Mouse (Mus musculus) limb, embryonic 11.5 days (tissue): ENCODE data around the gene Cds2. TPM values are rescaled to one million over a fixed set of nuclear protein-coding genes. Genes with fewer than 3 reads are reported as not detected.

Experiments used
- ATAC-seq: fragments of 200-750 bp; cut with Nextera tagmentation; 2 replicates; pipeline ENCODE4 v1.8.0; 2017; ENCODE audit warnings: low read depth; ENCODE audit not compliant: insufficient number of reproducible peaks, low FRiP score, low TSS enrichment
- DNase-seq: peaks from one replicate; pipeline ENCODE4 v3.0.0-alpha.2; 2015; ENCODE audit warnings: low spot score
- H3K27ac ChIP-seq: fragments of 300-500 bp; sonication (generic); replicated peaks from 2 replicates; pipeline ENCODE4 v1.5.1; 2014; ENCODE audit warnings: low read depth, mild to moderate bottlenecking, low read length
- H3K27me3 ChIP-seq: fragments of 300-500 bp; sonication (generic); 2 replicates; pipeline ENCODE4 v1.6.1; 2014; ENCODE audit warnings: mild to moderate bottlenecking, low read length, mixed read lengths; ENCODE audit not compliant: control insufficient read depth, insufficient read depth
- H3K36me3 ChIP-seq: fragments of 300-500 bp; sonication (generic); 2 replicates; pipeline ENCODE4 v1.6.1; 2014; ENCODE audit warnings: mild to moderate bottlenecking, low read length, moderate library complexity, mixed read lengths; ENCODE audit not compliant: control insufficient read depth, insufficient read depth
- H3K4me1 ChIP-seq: fragments of 300-500 bp; sonication (generic); 2 replicates; pipeline ENCODE4 v1.6.1; 2014; ENCODE audit warnings: low read length, mixed read lengths; ENCODE audit not compliant: control insufficient read depth, insufficient read depth
- H3K4me2 ChIP-seq: fragments of 300-500 bp; sonication (generic); 2 replicates; pipeline ENCODE4 v1.6.1; 2014; ENCODE audit warnings: low read depth, mild to moderate bottlenecking, moderate library complexity; ENCODE audit not compliant: severe bottlenecking
- H3K4me3 ChIP-seq: fragments of 300-500 bp; sonication (generic); 2 replicates; pipeline ENCODE4 v1.5.1; 2014; ENCODE audit warnings: low read depth, low read length
- H3K9ac ChIP-seq: fragments of 300-500 bp; sonication (generic); 2 replicates; pipeline ENCODE4 v1.6.1; 2014; ENCODE audit warnings: mild to moderate bottlenecking, low read length
- H3K9me3 ChIP-seq: fragments of 300-500 bp; sonication (generic); 2 replicates; pipeline ENCODE4 v1.6.1; 2016; ENCODE audit warnings: low read length; ENCODE audit not compliant: control insufficient read depth
- whole genome bisulfite sequencing: fragments of 180-500 bp; shearing (Covaris S2); extraction: QIAGEN DNeasy Blood & Tissue Kit; methylation state at CpG from one replicate; pipeline ENCODE4 v1.1.7; 2014; 5-methylcytosine and 5-hydroxymethylcytosine counted together
- polyA plus RNA-seq: library from polyadenylated mRNA; unstranded; fragments of >200 nt; fragmentation: Nextera tagmentation; extraction: Ambion mirVana; gene quantifications from 2 replicates; pipeline ENCODE4 v1.2.1, GENCODE M21; 2014

Gene Cds2
- polyA plus RNA-seq, 1 experiment from 2014 or later: 27.4 TPM

GRCm38 (mm10) chr2:132272694-132273389 is 9.9 kb downstream of the Cds2 start:
- 68% methylated on average over 6 of the region's 6 CpGs for WGBS

DNA sequence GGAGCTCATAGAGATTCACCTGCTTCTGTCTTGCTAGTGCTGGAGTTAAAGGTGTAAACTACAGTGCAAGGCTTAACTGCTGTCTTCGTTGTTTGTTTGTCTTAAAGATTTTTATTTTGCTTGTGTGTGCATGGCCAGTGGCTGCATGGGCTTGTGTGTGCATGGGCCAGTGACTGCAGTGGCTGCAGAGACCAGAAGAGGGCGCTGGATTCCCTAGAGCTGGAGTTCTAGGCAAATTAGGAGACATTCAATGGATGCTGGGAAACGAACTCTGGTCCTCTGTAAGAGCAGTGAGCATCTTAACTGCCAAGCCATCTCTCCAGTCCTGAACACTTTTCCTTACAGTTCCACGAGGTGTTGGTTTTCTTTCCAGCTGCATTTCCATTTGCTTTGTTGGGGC is 12.6 kb downstream of the Cds2 start:
- no peak for ATAC-seq
- no peaks in the 10 kb centered on the region for H3K9me3 ChIP-seq
- 77% methylated on average over 4 of the region's 4 CpGs for WGBS
- H3K4me1 ChIP-seq: peaks cover 3% of the 10 kb centered on the region; the same call in 1 of the 2 replicates
- H3K36me3 ChIP-seq: no peaks in the 10 kb centered on the region
- no peak overlapping the region for H3K4me2 ChIP-seq
- no peak overlapping the region for H3K4me3 ChIP-seq
- no peak for DNase-seq
- no peak overlapping the region for H3K9ac ChIP-seq
- H3K27me3 ChIP-seq: no peaks in the 10 kb centered on the region
- no peak overlapping the region for H3K27ac ChIP-seq

More at GRCm38 (mm10) chr2:132272694-132273389, 9.9 kb downstream of the Cds2 start:
- Histone ChIP-seq H3K4me3 (no peak overlapping the region), H3K9me3 (no peaks in the 10 kb centered on the region), H3K4me1 (peaks cover 3% of the 10 kb centered on the region; the same call in 1 of the 2 replicates), H3K27me3 (no peaks in the 10 kb centered on the region), H3K4me2 (no peak overlapping the region), H3K27ac (no peak overlapping the region), H3K36me3 (no peaks in the 10 kb centered on the region), H3K9ac (no peak overlapping the region)
- ATAC-seq: no peak
- no peak for DNase-seq

DNA sequence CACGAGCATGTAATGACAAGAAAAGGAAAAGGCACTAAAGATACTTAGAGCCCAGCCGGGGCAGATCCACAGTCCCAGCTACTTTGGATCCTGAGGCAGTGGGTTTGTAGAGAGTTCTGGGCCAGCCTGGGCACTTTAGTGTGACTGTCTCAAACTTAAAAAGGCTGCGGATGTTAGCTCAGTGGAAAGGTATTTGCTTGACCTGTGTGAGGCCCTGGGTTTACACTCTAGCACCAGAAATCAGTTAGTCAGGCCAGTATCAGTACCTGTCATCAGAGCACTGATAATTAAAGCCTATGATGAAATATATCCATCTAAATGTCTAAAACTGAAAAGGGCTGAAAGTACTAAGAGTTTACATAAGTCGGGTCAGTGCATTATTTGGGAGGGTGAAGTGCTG is 13.3 kb downstream of the Cds2 start:
- Histone ChIP-seq H3K9me3 (no peaks in the 10 kb centered on the region), H3K4me1 (peaks cover 3% of the 10 kb centered on the region; the same call in 1 of the 2 replicates), H3K4me2 (no peak overlapping the region), H3K9ac (no peak overlapping the region), H3K27me3 (no peaks in the 10 kb centered on the region), H3K4me3 (no peak overlapping the region), H3K36me3 (no peaks in the 10 kb centered on the region), H3K27ac (no peak overlapping the region)
- DNase-seq (no peak), ATAC-seq (no peak)
- 89% methylated on average over 4 of the region's 4 CpGs for WGBS

GRCm38 (mm10) chr2:132278273-132278853 is 15.4 kb downstream of the Cds2 start:
- no peak overlapping the region for H3K27ac ChIP-seq
- H3K4me1 ChIP-seq: peaks cover 10% of the 10 kb centered on the region
- no peak overlapping the region for H3K9ac ChIP-seq
- H3K4me2 ChIP-seq: no peak overlapping the region
- DNase-seq (no peak), ATAC-seq (no peak)
- no peaks in the 10 kb centered on the region for H3K27me3 ChIP-seq
- no peak overlapping the region for H3K4me3 ChIP-seq
- WGBS: 78% methylated on average over 8 of the region's 8 CpGs
- no peaks in the 10 kb centered on the region for H3K36me3 ChIP-seq
- H3K9me3 ChIP-seq: no peaks in the 10 kb centered on the region

- Histone ChIP-seq H3K9ac (no peak overlapping the region), H3K27ac (no peak overlapping the region), H3K9me3 (no peaks in the 10 kb centered on the region), H3K4me2 (no peak overlapping the region), H3K27me3 (no peaks in the 10 kb centered on the region), H3K4me1 (peaks cover 10% of the 10 kb centered on the region), H3K36me3 (no peaks in the 10 kb centered on the region), H3K4me3 (no peak overlapping the region)
- 82% methylated on average over 3 of the region's 3 CpGs for WGBS
- no peak for DNase-seq
- ATAC-seq: no peak
Observed at GRCm38 (mm10) chr2:132279336-132279882, 16.5 kb downstream of the Cds2 start.

DNA sequence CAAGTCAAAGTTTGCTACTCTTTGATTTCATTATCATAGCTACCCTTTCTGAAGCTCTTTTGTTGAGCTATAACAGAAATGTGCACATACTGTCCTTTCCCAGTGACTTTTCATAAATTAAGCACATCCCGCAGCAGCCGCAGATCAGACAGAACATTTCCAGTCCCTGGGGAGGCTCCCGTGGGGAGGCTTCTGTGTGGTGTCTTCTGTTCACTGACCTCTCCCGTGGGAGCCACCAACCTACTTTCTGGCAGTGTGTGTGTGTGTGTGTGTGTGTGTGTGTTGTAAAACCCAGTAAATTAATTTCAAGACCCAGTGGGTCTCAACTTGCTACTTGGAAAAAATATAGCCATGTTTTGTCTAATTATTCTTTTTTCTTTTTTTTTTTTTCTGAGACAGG is 17.0 kb downstream of the Cds2 start:
- no peaks in the 10 kb centered on the region for H3K36me3 ChIP-seq
- no peak overlapping the region for H3K9ac ChIP-seq

GRCm38 (mm10) chr2:132280518-132281120 is 17.7 kb downstream of the Cds2 start:
- no peak for DNase-seq
- H3K36me3 ChIP-seq: no peaks in the 10 kb centered on the region
- H3K9ac ChIP-seq: no peak overlapping the region
- 93% methylated on average over 10 of the region's 10 CpGs for WGBS
- H3K27ac ChIP-seq: no peak overlapping the region
- no peaks in the 10 kb centered on the region for H3K9me3 ChIP-seq
- ATAC-seq: no peak
- peaks cover 10% of the 10 kb centered on the region for H3K4me1 ChIP-seq
- no peaks in the 10 kb centered on the region for H3K27me3 ChIP-seq
- no peak overlapping the region for H3K4me2 ChIP-seq
- no peak overlapping the region for H3K4me3 ChIP-seq

More for the DNA sequence above, 17.0 kb downstream of the Cds2 start:
- no peaks in the 10 kb centered on the region for H3K9me3 ChIP-seq
- H3K27ac ChIP-seq: no peak overlapping the region
- H3K4me1 ChIP-seq: peaks cover 10% of the 10 kb centered on the region
- H3K4me2 ChIP-seq: no peak overlapping the region
- no peak overlapping the region for H3K4me3 ChIP-seq
- ATAC-seq (no peak), DNase-seq (no peak)
- no peaks in the 10 kb centered on the region for H3K27me3 ChIP-seq
- WGBS: 83% methylated on average over 4 of the region's 4 CpGs

DNA sequence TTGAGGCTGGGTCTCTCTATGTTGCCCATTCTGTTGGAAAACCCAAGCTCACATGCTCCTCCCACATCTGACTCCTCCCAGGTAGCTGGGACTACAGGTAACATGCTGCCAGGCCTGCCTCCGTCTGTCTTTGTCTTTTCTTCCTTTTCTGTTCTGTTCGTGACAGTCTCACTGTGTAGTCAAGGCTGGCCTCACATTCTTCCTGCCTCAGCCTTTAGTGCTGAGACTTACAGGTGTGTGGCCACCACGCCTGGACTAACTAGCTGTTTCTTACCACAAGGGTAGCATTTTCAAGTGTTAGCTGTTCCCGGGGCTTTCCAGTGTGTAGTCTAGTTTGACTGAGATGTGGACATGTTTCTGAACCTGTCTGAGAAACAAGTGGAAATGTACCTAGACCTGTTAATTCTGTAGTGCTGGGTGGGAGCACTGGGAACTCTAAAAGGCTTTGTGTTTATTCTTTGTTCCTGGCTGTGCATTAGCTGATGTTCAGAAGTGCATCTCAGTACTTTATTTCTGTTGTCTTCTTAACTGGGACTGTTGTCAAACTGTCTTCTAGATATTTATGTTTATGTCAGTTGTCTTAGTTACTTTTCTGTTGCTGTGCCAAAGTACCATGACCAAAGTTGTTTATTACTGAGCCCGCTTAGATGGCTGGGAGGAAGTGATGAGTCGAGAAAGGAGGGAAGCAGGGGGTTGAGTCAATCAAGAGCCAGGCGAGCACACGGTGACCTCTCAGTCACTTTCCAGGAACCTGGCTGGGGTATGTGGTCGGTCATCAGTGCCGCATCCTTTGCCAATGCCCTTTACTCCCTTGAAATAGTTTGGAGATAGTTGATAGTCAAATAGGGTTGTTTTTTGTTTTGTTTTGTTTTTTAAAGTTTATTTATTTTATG is 18.9 kb downstream of the Cds2 start:
- H3K9ac ChIP-seq: no peak overlapping the region
- ATAC-seq: no peak
- 71% methylated on average over 10 of the region's 10 CpGs for WGBS
- no peaks in the 10 kb centered on the region for H3K36me3 ChIP-seq
- no peaks in the 10 kb centered on the region for H3K27me3 ChIP-seq
- H3K4me2 ChIP-seq: no peak overlapping the region
- DNase-seq: no peak
- H3K9me3 ChIP-seq: no peaks in the 10 kb centered on the region
- H3K27ac ChIP-seq: no peak overlapping the region
- H3K4me1 ChIP-seq: peaks cover 10% of the 10 kb centered on the region
- H3K4me3 ChIP-seq: no peak overlapping the region
